Mouse (Mus musculus) WW6 (cell line): ENCODE data around the gene D5Ertd579e.

Source experiments
- DNase-seq: peaks from one replicate; pipeline ENCODE4 v3.0.0-alpha.2; 2013; ENCODE audit warnings: low read depth, low spot score

D5Ertd579e gene

DNA sequence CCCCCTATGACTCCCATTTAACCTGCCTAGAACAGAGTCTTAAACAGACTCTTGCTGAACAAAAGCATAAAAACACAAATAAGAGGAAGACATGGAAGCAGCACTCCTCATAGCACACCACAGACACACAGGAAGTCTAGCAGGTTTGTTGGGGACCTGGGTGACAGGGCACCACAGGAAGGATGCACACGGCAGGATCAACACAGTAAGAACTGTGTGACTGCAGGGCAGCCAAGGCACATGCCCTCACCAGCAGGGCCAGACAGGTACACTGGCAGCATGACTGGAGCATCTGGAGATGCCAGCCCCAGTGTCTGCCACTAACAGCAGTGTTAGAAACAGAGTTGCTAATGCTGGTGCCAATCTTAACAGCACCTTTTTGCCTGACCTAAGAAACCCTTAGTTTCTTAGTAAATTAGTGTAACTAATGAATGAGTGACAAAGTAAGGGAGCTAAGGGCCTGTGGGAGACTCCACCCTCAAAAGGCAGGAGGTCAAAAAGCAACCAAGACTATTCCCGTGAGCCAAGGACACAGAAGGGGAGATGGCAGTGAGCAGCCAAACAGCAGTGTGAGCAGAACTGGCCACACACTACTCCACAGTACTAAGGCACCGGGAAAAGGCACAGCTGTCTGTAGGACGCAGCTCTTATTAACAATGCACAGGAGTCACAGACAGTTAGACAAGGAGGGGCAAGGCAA, 125.1 kb downstream of the D5Ertd579e start:
- no peak for DNase-seq

DNA sequence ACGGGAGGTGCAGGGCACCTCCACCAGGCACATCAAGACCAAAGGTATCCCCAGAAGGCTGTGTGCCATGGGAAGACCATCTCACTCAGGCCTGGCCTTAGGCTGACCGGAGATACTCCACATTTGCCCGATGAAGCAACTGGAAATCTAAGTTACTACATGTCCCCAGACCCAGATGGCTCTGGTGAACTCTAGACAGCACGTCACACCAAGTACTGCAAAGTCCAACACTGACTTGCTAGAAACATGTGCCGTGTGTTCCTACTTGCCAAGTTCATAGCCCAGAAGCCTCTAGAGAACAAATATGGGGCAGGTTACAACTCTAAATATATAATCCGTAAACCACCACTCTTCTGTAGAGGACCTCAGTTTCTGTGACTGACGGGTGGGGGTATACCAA, 125.7 kb downstream of the D5Ertd579e start:
- no peak for DNase-seq

GRCm38 (mm10) chr5:36568118-36568517, 127.7 kb downstream of the D5Ertd579e start:
- no peak for DNase-seq

- no peak for DNase-seq
Observed at GRCm38 (mm10) chr5:36567627-36568026, 128.2 kb downstream of the D5Ertd579e start.

GRCm38 (mm10) chr5:36564530-36564929, 131.3 kb downstream of the D5Ertd579e start:
- DNase-seq = no peak

DNA sequence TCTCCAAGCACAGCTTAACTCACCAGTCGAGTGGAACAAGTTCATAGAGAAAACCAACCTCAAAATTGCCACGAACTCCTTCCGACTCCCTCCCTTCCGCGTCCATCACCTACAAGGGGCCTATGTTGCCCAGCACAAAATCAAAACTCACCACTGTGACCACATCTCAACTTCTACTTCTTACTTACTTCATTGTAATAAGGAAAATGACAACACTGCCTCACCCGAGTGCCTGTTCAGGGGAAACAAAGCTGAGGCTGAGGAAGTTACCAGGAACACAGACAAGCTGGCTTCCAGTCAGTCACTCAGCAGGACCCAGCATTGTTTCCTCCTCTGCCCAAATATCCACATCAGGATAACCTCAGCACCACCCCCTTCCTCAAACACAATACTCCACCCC, 132.1 kb downstream of the D5Ertd579e start:
- DNase-seq = no peak

GRCm38 (mm10) chr5:36562791-36563445, 132.9 kb downstream of the D5Ertd579e start:
- no peak for DNase-seq

DNA sequence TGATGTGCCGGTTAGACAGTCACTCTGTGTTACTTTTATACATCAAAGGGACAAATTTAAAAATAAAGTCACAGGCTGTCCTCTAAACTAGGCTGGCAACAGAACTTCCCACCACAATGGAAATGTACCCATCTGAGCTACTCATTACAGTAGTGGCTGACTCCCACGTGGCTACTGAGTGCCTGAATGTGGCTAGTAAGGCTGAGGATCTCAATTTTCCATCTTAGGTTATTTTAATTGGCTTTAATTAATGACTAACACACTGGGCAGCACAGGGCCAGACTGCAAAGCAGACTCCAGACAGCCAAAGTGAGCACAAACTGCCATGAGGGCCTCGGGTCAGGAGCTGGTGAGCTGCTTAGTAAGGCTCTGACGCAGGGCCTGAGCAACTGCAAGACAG, 134.3 kb downstream of the D5Ertd579e start:
- DNase-seq = no peak

GRCm38 (mm10) chr5:36560490-36560889, 135.3 kb downstream of the D5Ertd579e start:
- no peak for DNase-seq

GRCm38 (mm10) chr5:36559510-36560235, 136.2 kb downstream of the D5Ertd579e start:
- no peak for DNase-seq

DNA sequence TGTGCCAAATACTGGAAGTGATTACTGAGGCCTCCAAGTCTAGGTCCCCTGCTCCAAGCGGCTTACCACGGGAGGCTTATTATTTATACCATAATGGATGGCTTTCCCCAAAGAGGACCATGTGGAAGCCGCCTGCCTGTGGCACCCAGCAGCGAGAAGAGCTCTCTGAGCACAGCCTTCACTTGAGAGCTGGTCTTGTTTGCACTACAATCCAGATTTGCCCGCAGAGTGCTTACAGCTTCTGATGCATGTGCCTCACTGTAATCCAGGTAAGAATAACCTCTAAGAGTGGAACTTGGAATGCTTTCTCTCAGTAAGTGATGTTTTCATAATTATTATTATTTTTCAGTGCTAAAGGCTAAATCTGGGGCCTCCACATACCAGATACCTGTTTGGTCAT, 136.7 kb downstream of the D5Ertd579e start:
- DNase-seq = no peak

DNA sequence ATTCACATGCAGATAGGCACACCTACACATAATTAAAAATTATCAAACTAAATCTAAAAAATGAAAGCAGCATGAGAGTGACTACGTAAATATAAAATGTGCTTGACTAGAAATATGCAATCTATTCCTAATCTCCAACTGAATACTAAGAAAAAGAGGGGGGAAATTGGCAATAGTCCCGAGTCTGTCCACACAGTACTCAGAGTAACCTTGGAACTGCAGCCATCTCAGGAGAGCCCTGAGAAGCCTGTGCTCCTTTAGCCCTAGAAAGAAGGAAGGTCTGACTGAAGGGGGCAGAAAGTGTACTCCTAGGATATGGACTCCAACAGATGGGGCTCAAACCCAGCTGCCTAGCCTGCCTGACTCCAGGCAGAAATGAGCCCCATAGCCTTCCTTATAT, 137.3 kb downstream of the D5Ertd579e start:
- DNase-seq = no peak

DNA sequence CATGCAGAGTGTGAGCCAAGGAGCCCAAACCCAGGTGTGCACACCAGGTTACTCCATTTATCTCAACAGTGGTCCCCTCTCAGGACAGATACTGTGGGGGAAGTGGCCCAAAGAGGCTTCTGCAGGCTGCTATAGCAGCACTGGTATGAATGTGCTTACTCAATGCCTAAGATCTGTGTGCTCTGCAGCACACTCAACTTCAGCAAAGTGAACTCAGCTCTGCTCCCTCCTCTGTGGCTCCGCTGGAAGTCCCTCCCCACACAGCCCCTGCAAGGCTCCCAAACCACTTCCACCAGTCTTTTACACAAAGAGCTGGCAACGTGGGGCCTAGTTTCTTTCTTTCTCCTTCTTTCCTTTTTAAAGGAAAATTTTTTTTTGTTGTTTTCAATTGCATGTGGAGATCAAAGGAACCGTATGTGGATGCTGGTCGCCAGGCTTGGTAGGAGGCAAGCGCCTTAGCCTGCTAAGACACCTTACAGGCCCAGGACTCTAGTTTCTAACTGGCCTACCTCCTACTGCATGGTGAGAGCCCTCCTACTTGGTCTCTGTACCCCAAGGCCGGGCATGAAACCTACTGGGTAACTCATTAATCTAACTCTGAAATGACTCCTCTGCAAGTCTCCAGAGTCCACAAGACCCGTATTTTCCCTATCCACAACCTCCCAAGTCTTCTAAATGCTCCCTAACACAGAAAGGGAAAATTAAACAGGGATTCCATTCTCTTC, 138.1 kb downstream of the D5Ertd579e start:
- no peak for DNase-seq

GRCm38 (mm10) chr5:36556906-36557305, 138.9 kb downstream of the D5Ertd579e start:
- no peak for DNase-seq

- DNase-seq = no peak
Observed at GRCm38 (mm10) chr5:36556289-36556688, 139.5 kb downstream of the D5Ertd579e start.

- no peak for DNase-seq
Observed at GRCm38 (mm10) chr5:36554496-36554895, 141.3 kb downstream of the D5Ertd579e start.

DNA sequence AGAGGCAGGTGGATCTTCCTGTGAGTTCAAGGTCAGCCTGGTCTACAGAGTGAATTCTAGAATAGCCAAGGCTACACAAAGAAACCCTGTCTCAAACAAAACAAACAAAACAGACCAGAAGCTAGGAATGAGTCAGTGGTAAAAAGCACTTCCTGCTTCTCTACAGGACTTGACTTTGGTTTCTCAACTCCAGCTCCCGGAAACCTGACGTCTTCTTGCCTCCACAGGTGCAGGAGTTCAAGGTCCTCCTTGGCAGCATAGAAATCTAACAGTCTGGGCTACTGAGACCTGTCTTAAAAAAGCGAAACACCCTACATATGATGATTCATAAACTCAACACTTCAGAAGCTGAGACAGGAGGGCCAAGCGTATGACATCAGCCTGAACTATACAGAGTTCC, 141.9 kb downstream of the D5Ertd579e start:
- no peak for DNase-seq

DNA sequence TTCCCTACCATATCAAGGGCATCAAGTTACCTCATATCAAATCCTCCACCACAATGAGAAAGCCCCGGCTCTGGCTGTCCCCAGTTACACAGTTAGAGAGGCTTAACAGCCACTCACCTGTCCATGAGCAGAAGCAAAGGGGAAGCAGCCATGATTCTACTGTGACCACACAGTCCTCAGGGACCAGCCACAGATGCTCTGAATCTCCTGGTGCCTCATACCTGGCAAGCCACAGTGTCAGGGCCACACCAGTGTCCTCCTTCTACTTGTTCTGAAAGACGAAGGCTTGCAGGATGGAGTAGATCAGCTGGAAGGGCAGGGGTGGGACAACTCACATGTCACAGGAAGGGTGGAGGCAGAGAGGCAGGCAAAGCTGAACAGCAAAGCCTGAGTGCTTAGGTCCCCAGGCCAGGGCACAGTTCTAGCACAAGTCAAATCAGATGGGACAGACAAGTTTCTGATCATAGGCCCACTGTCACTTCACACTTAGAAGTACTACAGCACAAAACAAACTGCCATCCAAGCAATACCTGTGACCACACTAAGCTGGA, 142.7 kb downstream of the D5Ertd579e start:
- DNase-seq = no peak

- DNase-seq = no peak
Observed at GRCm38 (mm10) chr5:36552391-36552790, 143.4 kb downstream of the D5Ertd579e start.
